Mouse (Mus musculus) hindlimb bud, embryonic 11.5 days (tissue): ENCODE measurements around the gene Aatk.

Source experiments
- DNase-seq: peaks from one replicate; pipeline ENCODE4 v3.0.0-alpha.2; 2012; ENCODE audit warnings: low read depth, low spot score; ENCODE audit errors: extremely low spot score

Gene Aatk

DNA sequence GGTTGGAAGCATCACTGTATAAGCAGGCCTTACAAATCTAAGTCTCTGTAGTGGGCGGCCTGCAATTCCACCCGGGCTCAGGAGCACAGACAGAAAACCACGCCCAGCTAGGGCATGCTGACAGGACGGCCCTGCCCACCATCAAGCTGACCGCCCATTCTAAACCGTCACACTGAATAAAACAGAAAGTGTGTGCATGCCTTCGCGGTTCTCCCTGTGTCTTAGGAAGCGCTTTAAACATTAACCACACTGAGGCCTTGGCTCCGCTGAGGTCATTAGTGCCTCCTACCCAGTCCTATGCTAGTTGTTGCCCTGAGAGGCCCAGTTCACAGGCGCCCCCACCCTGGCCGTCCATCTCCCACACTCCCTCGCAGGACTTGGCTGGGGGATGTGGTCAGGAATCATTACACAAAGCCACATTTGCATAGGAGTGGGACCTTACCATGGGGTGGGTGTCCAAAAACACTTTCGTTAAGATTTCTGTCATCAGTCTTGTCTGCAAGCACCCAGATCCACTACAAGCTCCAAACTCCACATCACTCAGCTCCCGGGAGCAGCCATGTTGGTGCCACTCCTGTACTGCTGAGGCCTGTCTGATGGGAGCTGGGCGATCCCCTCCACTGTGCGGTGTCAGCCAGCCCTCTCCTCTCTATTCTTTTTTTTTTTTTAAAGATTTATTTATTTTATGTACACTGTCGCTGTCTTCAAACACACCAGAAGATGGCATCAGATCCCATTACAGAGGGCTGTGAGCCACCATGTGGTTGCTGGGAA is 18.5 kb downstream of the Aatk start:
- DNase-seq: no peak

DNA sequence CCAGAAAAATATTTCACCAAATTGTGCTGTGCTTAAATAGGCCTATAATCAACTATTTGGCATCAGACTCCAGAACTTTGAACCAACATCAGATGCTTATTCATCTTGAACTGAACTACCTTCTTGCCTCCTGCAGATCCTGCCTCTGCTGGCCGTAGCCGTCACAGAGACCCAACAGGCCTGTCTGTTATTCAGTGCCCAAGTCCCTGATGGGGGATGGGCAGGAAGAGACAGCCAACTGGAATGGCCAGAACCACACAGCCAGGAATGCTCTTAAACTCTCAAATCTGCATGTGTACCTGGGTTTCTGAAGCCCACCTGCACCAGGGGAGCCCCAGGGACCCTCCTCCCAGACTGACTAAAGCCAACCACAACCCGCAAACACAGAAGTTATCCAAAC is 20.0 kb downstream of the Aatk start:
- DNase-seq: no peak

GRCm38 (mm10) chr11:120022841-120023240 is 24.1 kb downstream of the Aatk start:
- no peak for DNase-seq

DNA sequence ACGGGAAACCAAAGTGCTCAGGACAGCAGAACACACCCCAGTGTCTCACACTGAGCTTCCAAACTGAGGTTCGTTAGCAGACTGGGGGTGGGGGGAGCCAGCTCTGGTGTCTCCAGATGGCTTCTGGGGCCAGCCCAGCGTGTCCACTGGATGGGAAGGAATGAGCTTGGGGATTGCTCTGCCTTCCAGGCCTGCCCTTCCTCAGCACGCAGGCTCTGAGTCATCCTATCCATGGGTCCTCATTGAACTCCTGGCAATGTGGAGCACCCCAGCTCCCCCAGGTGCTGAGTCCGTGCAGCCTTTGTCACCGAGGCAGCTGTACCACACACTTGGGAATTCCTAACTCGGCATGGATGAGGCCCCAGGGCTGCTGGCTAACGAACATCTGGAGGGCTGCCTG is 24.8 kb downstream of the Aatk start:
- no peak for DNase-seq

- DNase-seq: no peak
Observed at GRCm38 (mm10) chr11:120021367-120021766, 25.6 kb downstream of the Aatk start.

DNA sequence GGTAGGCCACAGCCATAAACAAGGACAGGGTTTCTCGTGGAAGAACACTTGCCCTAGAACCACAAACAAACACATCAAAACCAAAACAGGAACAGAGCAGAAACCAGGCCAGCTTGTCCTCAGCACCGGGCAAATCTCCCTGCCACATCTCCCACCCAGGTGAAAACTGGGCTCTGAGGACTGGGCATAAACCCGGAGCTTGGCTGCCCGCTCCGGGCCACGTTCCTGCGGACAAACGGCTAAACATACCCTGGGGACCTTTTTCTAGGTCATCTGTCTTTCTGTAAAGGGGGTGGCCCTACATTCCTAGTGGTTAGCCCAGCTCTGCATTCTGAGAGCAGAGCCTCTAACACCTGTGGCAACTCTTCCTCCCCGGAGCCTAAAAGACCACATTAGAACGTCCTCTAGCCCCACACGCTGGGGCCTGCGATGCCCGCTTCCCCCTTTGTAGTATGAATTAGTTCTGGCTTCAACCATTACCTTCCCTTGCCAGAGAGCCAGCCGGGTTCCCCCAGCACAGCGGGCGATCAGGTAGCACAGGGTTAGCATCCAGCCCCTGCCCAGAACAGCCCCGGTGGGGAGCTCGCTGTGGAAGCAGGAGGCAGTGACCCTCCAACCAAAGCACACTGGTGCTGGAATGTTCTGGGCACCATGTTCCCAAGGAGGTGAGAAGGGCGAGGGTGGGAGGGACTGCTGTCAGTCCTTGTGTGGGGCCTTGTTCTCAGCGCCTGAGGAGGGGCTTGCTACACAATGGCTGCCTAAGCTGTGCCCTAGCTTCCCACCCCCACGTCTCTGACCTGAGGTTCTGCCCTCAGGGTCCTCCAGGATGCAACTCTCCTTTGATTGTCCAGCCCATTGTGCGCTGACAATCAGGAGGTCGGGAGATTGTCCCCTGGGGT is 27.2 kb downstream of the Aatk start:
- DNase-seq: no peak

DNA sequence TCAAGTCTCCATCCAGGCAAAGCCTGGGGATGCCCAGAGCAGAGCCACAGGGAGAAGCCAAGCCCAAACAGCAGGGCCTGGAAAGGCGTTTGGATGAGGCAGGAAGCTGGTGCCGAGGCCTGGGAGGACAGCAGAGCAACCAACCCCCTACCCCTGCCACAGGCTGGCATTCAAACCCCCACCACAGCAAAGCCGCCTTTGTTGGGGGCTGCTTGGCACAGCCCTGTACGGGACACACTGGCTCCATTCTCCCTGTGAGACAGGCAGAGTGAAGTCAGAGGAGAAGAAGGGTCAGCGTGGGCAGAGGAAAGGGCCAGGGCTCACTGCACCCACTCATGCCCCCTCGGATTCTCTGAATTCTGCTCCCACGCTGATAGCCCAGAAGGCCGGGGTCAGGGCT is 30.0 kb downstream of the Aatk start:
- no peak for DNase-seq

- no peak for DNase-seq
Observed at GRCm38 (mm10) chr11:120014758-120015157, 32.2 kb downstream of the Aatk start.

- peak; percentile 87 for DNase-seq
Observed at GRCm38 (mm10) chr11:120013174-120013711, 33.7 kb downstream of the Aatk start.

GRCm38 (mm10) chr11:120012702-120013101 is 34.3 kb downstream of the Aatk start:
- DNase-seq: no peak

DNA sequence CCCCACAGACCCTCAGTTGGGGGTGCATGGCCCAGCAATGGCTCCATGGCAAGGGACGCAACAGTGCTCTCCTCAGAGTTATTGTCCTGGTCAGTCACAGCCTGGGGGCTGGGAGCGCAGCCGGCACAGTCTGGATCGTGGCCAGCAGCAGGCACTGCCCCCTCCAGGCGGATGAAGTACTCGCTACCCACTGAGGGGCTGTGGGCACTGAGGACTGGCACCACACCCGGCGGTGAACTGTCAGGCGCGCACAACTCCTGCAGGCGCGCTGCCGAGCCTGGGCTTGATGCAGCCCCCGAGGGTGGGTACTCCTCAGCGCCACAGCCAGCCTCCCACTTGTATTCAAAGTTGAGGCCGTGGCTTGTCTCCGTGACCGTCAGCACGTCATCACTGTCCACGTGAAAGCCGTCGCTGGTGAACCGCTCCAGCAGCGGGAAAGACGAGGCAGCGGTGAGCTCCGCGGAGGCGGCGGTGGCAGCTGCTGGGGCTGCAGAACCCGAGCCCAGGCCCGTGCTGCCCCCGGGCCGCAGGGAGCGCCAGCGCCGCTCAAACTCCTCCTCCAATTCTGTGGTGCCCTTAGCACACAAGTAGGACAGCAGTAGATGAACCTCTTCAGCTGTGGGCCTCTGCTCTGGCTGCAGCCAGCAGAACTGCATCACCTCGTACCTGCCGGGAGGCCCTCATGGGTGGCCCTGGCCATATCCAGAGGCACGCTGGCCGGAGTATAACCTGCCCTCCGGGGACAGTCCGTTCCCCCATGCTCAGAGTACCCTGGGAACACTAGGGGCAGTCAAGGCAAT is 35.0 kb downstream of the Aatk start:
- DNase-seq: no peak

GRCm38 (mm10) chr11:120011114-120011760 is 35.7 kb downstream of the Aatk start:
- no peak for DNase-seq

DNA sequence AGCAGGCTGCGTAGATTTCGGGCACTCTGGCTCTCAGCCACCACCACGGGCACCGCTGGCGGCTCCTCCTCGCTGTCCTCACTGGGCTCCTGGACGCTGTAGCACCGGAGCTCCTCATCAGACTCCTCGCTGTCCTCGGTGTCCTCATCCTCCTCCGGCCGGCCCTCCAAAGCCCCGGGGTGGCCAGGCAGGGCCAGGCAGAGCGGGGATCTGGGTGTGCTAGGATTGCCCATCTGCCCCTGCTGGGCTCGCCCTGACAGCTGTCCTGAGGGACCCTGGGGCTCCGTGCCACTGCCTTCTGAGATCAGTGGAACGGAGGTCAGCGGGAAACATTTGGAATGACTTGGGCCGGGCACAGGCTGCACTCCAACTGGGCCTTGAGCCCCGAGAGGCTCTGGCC is 37.0 kb downstream of the Aatk start:
- no peak for DNase-seq

DNA sequence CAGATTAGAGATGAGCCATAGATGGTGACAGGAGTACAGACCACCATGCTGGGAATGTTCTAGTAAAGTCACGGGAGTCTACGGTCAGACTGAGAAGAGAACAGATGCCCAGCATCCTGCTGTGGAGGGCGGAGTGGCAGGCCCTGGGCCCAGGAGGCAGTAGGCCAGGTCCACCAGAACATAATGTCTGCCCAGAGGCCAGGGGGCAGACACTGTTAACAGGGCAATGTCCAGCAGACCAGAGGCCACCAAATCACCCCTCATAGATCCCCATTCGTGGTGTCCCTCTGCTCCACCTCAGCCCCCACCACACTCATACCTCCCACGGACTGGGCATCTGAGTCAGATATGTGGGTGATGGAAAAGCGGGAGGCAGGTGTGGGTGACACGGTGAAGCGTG is 38.0 kb downstream of the Aatk start:
- no peak for DNase-seq

DNA sequence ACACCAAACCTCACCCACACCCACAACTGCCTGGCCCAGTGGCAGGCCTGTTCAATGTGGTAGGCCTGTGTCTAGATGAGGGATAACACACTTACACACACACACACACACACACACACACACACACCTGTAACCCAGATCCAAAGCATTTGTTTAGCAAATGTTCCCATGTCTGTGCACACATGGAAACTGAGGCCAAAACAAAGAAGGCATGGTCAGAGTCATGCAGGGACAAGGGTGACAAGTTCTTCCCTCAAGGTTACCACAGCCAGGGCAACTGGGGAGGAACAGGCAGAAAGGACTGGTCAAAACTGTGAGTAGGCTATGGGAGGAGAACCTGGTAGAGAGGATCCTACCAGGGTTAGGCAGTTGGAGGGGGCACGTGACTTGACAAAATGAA is 38.5 kb downstream of the Aatk start:
- no peak for DNase-seq

- no peak for DNase-seq
Observed at GRCm38 (mm10) chr11:120007496-120008080, 39.4 kb downstream of the Aatk start.

- DNase-seq: no peak
Observed at GRCm38 (mm10) chr11:120005434-120006317, 41.3 kb downstream of the Aatk start.

DNA sequence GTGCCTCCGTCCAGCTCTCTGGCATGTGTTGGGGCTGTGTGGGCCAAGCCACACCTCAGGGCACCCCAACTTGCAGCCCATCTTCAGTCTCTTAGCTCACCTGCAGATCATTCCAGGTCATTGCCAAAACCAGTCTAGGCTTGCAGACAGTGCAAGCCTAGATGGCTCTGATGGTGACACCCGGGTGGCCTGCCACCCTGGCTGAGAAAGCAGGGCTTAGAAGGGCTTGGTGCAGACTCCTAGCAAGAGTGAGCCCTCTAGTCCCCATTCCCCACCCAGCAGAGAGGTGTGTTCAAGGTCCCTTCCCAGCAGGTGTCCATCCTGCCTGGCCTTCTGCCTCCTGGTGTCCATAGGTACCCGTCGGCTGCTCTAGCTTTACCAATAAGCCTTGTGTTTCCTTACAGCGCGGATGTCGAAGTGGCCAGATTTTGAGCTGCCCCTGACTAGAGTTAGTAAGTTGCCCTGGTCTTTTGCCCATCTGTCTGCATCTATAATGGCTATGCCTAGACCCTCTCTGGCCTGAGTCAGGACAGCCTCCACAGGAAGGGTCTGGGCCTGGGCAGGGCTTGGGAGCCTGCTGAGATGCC is 44.2 kb downstream of the Aatk start:
- DNase-seq: no peak

DNA sequence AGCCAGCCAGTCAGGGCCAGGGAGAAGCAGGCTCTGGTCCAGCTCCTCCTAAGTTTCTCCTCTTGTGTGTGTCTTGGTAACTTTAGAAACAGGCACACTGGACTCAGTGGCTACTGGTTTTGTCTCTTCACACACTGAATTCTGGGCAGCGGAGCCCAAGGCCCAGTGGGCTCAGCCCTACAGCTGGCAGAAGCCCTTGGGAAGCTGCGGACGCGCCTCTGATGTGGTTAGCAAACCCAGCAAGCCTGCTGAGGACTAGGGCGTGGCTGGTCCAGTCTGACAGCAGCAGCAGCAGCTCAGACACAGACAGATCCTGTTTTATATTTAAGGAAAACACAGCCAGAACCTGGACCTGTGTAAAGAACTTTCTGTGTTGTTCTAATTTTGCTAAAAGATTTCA is 44.9 kb downstream of the Aatk start:
- DNase-seq: no peak
